Mouse (Mus musculus) mouse embryonic stem cell (cell line): ENCODE measurements around the gene Metap1d.

Experiments
- in situ Hi-C, 2 experiments: fragments of 300-500 bp; cut with MboI; formaldehyde crosslinking; loops; 1 replicate in 1 of 2; 3 replicates in 1 of 2; pipeline ENCODE4 v1.14.3; 2019 to 2020; ENCODE audit warnings: low sequenced_read_pairs in 2 of 2, low pct_unique_long_range_greater_than_20kb in 1 of 2, mixed read lengths in 1 of 2; ENCODE audit not compliant: unreplicated experiment in 1 of 2

Metap1d gene

GRCm38 (mm10) chr2:71566466-71566865, 113.4 kb downstream of the Metap1d start:
- in situ Hi-C loops = no loop called here

DNA sequence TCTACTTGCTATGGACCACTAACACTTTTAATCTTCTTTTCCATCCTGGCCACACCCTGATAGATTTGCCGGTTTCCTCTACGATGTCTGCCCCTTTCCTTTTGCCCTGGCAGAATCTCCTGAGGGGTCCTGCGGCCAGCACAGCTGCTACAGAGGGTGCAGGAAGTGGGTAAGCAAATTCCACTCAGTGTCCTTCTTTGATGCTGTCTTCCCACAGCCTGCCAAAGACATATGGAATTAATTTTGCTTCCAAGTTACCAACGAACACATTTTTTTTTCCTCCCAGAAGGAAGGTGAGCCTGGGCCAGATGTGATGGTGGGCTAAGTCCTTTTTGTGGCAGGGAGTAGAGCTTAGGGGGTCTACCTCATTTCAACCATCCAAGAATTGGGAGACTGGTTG, 120.7 kb downstream of the Metap1d start:
- in situ Hi-C loops = no loop called here
